Mouse (Mus musculus) heart, embryonic 16.5 days (tissue): ENCODE results near the gene Edc3. TPM values are rescaled to one million over a fixed set of nuclear protein-coding genes. Genes with fewer than 3 reads are reported as not detected.

Experiments
- ATAC-seq: fragments of 200-750 bp; cut with Nextera tagmentation; replicated peaks from 2 replicates; pipeline ENCODE4 v1.8.0; 2017; ENCODE audit warnings: moderate number of reproducible peaks; ENCODE audit not compliant: insufficient read depth, low FRiP score; ENCODE audit errors: extremely low read depth
- H3K27ac ChIP-seq: fragments of 300-500 bp; sonication (generic); 2 replicates; pipeline ENCODE4 v1.5.1; 2014; ENCODE audit warnings: mild to moderate bottlenecking, low read length, control low read depth, moderate library complexity
- H3K27me3 ChIP-seq: fragments of 300-500 bp; sonication (generic); 2 replicates; pipeline ENCODE4 v1.6.1; 2014; ENCODE audit warnings: low read length, mixed read lengths; ENCODE audit not compliant: control insufficient read depth, insufficient read depth
- H3K36me3 ChIP-seq: fragments of 300-500 bp; sonication (generic); 2 replicates; pipeline ENCODE4 v1.6.1; 2014; ENCODE audit not compliant: control insufficient read depth, insufficient read depth
- H3K4me1 ChIP-seq: fragments of 300-500 bp; sonication (generic); 2 replicates; pipeline ENCODE4 v1.6.1; 2014; ENCODE audit warnings: low read length, mixed read lengths; ENCODE audit not compliant: control insufficient read depth, insufficient read depth
- H3K4me2 ChIP-seq: fragments of 300-500 bp; sonication (generic); 2 replicates; pipeline ENCODE4 v1.6.1; 2014; ENCODE audit warnings: low read depth, mild to moderate bottlenecking, control low read depth, low read length
- H3K4me3 ChIP-seq: fragments of 300-500 bp; sonication (generic); 2 replicates; pipeline ENCODE4 v1.5.1; 2014; ENCODE audit warnings: mild to moderate bottlenecking, control low read depth, low read length
- H3K9ac ChIP-seq: fragments of 300-500 bp; sonication (generic); 2 replicates; pipeline ENCODE4 v1.6.1; 2014; ENCODE audit warnings: low read length, control low read depth
- H3K9me3 ChIP-seq: fragments of 300-500 bp; sonication (generic); replicated peaks from 2 replicates; pipeline ENCODE4 v1.6.1; 2016; ENCODE audit warnings: low read length; ENCODE audit not compliant: control insufficient read depth
- WGBS: fragments of 180-500 bp; shearing (Covaris S2); extraction: QIAGEN DNeasy Blood & Tissue Kit; methylation state at CpG from one replicate; pipeline ENCODE4 v1.1.7; 2014; 5-methylcytosine and 5-hydroxymethylcytosine counted together
- polyA plus RNA-seq: library from polyadenylated mRNA; unstranded; fragments of >200 nt; fragmentation: Nextera tagmentation; extraction: Ambion mirVana; gene quantifications from 2 replicates; pipeline ENCODE4 v1.2.1, GENCODE M21; 2015

Edc3 gene
- polyA plus RNA-seq: 18.2 and 19.5 TPM in 2 replicates

- no peaks in the 10 kb centered on the region for H3K27me3 ChIP-seq
- peak; percentile 93 for ATAC-seq
Observed at GRCm38 (mm10) chr9:57708068-57708719, at the start of gene Edc3. TSS of gene Edc3 (plus strand) at chr9:57708540.

GRCm38 (mm10) chr9:57658970-57659369, 49.4 kb upstream of the Edc3 start:
- Histone ChIP-seq H3K36me3 (no peaks in the 10 kb centered on the region), H3K27ac (no peak overlapping the region), H3K4me1 (peaks cover 4% of the 10 kb centered on the region; the same call in 1 of the 2 replicates), H3K4me2 (no peak overlapping the region), H3K4me3 (no peak overlapping the region), H3K27me3 (peaks cover 4% of the 10 kb centered on the region; the same call in 1 of the 2 replicates), H3K9ac (no peak overlapping the region), H3K9me3 (peaks cover 2% of the 10 kb centered on the region; the same call in 1 of the 2 replicates)
- WGBS: 83% methylated on average over 4 of the region's 4 CpGs
- no peak for ATAC-seq

More at GRCm38 (mm10) chr9:57708068-57708719, at the start of gene Edc3:
- Histone ChIP-seq H3K9ac (peak within 1 kb of the TSS; percentile 93), H3K27ac (peak within 1 kb of the TSS; percentile 84), H3K36me3 (peaks cover under 1% of the 10 kb centered on the region), H3K9me3 (peaks cover 5% of the 10 kb centered on the region), H3K4me3 (peak within 1 kb of the TSS; percentile 93), H3K4me1 (peaks cover 10% of the 10 kb centered on the region), H3K4me2 (peak within 1 kb of the TSS; percentile 92)
- 0% methylated on average over 23 of the region's 23 CpGs for WGBS

- H3K27me3 ChIP-seq: 0 out of 2 replicates have a peak, but pooled peaks cover 2% of the 10 kb centered on the region
- H3K9ac ChIP-seq: no peak overlapping the region
- peak; percentile 65; the same call in 1 of the 2 replicates for ATAC-seq
- peaks cover 4% of the 10 kb centered on the region; the same call in 1 of the 2 replicates for H3K4me1 ChIP-seq
- H3K9me3 ChIP-seq: peaks cover 2% of the 10 kb centered on the region; the same call in 1 of the 2 replicates
- no peaks in the 10 kb centered on the region for H3K36me3 ChIP-seq
- H3K4me2 ChIP-seq: no peak overlapping the region
- WGBS: 18% methylated on average over 4 of the region's 4 CpGs
- H3K4me3 ChIP-seq: no peak overlapping the region
- no peak overlapping the region for H3K27ac ChIP-seq
Observed at GRCm38 (mm10) chr9:57659774-57660173, 48.6 kb upstream of the Edc3 start.

GRCm38 (mm10) chr9:57660501-57660900, 47.8 kb upstream of the Edc3 start:
- Histone ChIP-seq H3K4me2 (no peak overlapping the region), H3K27ac (no peak overlapping the region), H3K27me3 (no peaks in the 10 kb centered on the region), H3K36me3 (no peaks in the 10 kb centered on the region), H3K9ac (no peak overlapping the region), H3K9me3 (peaks cover 2% of the 10 kb centered on the region; the same call in 1 of the 2 replicates), H3K4me3 (no peak overlapping the region), H3K4me1 (peaks cover 4% of the 10 kb centered on the region; the same call in 1 of the 2 replicates)
- WGBS: 51% methylated on average over 6 of the region's 6 CpGs
- ATAC-seq: no peak

GRCm38 (mm10) chr9:57661552-57661951, 46.8 kb upstream of the Edc3 start:
- Histone ChIP-seq H3K36me3 (no peaks in the 10 kb centered on the region), H3K27me3 (no peaks in the 10 kb centered on the region), H3K4me3 (no peak overlapping the region), H3K4me2 (no peak overlapping the region), H3K9ac (no peak overlapping the region), H3K9me3 (peaks cover 2% of the 10 kb centered on the region; the same call in 1 of the 2 replicates), H3K4me1 (no peaks in the 10 kb centered on the region), H3K27ac (no peak overlapping the region)
- no peak for ATAC-seq
- 11% methylated on average over 3 of the region's 3 CpGs for WGBS

- WGBS: 47% methylated on average over 7 of the region's 7 CpGs
- H3K9me3 ChIP-seq: peaks cover 2% of the 10 kb centered on the region; the same call in 1 of the 2 replicates
- no peaks in the 10 kb centered on the region for H3K27me3 ChIP-seq
- no peak overlapping the region for H3K4me2 ChIP-seq
- H3K4me3 ChIP-seq: no peak overlapping the region
- ATAC-seq: no peak
- no peak overlapping the region for H3K9ac ChIP-seq
- no peaks in the 10 kb centered on the region for H3K36me3 ChIP-seq
- H3K27ac ChIP-seq: no peak overlapping the region
- H3K4me1 ChIP-seq: no peaks in the 10 kb centered on the region
Observed at GRCm38 (mm10) chr9:57664616-57665015, 43.7 kb upstream of the Edc3 start.

GRCm38 (mm10) chr9:57666536-57666935, 41.8 kb upstream of the Edc3 start:
- Histone ChIP-seq H3K9ac (no peak overlapping the region), H3K36me3 (no peaks in the 10 kb centered on the region), H3K27me3 (no peaks in the 10 kb centered on the region), H3K4me3 (no peak overlapping the region), H3K27ac (no peak overlapping the region), H3K4me2 (no peak overlapping the region), H3K9me3 (peaks cover 2% of the 10 kb centered on the region; the same call in 1 of the 2 replicates), H3K4me1 (no peaks in the 10 kb centered on the region)
- 80% methylated on average over 8 of the region's 8 CpGs for WGBS
- no peak for ATAC-seq

GRCm38 (mm10) chr9:57667136-57667535, 41.2 kb upstream of the Edc3 start:
- 64% methylated on average over 3 of the region's 3 CpGs for WGBS
- no peak for ATAC-seq
- Histone ChIP-seq H3K27ac (no peak overlapping the region), H3K9ac (no peak overlapping the region), H3K4me1 (no peaks in the 10 kb centered on the region), H3K27me3 (no peaks in the 10 kb centered on the region), H3K4me3 (no peak overlapping the region), H3K9me3 (peaks cover 2% of the 10 kb centered on the region; the same call in 1 of the 2 replicates), H3K4me2 (no peak overlapping the region), H3K36me3 (no peaks in the 10 kb centered on the region)

- H3K36me3 ChIP-seq: no peaks in the 10 kb centered on the region
- H3K9ac ChIP-seq: no peak overlapping the region
- H3K4me2 ChIP-seq: no peak overlapping the region
- H3K4me1 ChIP-seq: no peaks in the 10 kb centered on the region
- no peaks in the 10 kb centered on the region for H3K27me3 ChIP-seq
- peaks cover 2% of the 10 kb centered on the region; the same call in 1 of the 2 replicates for H3K9me3 ChIP-seq
- no peak overlapping the region for H3K27ac ChIP-seq
- no peak for ATAC-seq
- H3K4me3 ChIP-seq: no peak overlapping the region
- 53% methylated on average over 11 of the region's 11 CpGs for WGBS
Observed at GRCm38 (mm10) chr9:57667817-57668216, 40.5 kb upstream of the Edc3 start.
